Mouse (Mus musculus) urinary bladder, postnatal 0 days (tissue): ENCODE results near the gene Gm20509. TPM values are rescaled to one million over a fixed set of nuclear protein-coding genes. Genes with fewer than 3 reads are reported as not detected.

Source experiments
- polyA plus RNA-seq: library from polyadenylated mRNA; unstranded; fragments of >200 nt; fragmentation: Nextera tagmentation; extraction: Ambion mirVana; gene quantifications from 2 replicates; pipeline ENCODE4 v1.2.1, GENCODE M21; 2015

Gm20509 gene
- not detected in 2 replicates for polyA plus RNA-seq

GRCm38 (mm10) chr9:73102181-73102580, at the start of gene Gm20509:
Gene Gm20509 (plus strand): TSS chr9:73102470.

GRCm38 (mm10) chr9:73101536-73101935, 734 bp upstream of the Gm20509 start, which contains the start of gene Khdc3:
Gene Khdc3 (plus strand): TSS chr9:73101836.

GRCm38 (mm10) chr9:73112919-73113906, 10.9 kb downstream of the Gm20509 start, which contains the start of gene Rsl24d1:
Gene Rsl24d1 (plus strand): TSS chr9:73113426.

Other genes with a start within 250 kb of the Gm20509 start
- gene Pygo1, start 176.8 kb upstream of the Gm20509 start, polyA plus RNA-seq, result 0.90 and 1.0 TPM in 2 replicates
- gene Dyx1c1, start 143.7 kb upstream of the Gm20509 start, polyA plus RNA-seq, result 0.53 and 0.75 TPM in 2 replicates
- gene Gm44503, start 143.6 kb upstream of the Gm20509 start, polyA plus RNA-seq, result not detected in 2 replicates
- gene Ccpg1os, start 117.1 kb upstream of the Gm20509 start, polyA plus RNA-seq, result 16.3 and 17.7 TPM in 2 replicates
- 23.3 and 24.8 TPM in 2 replicates for gene Ccpg1, start 117.0 kb upstream of the Gm20509 start, polyA plus RNA-seq
- gene Pigb, start 62.1 kb upstream of the Gm20509 start, polyA plus RNA-seq, result 5.1 and 5.8 TPM in 2 replicates
- 15.3 and 17.4 TPM in 2 replicates for gene Rab27a, start 57.6 kb upstream of the Gm20509 start, polyA plus RNA-seq
- gene Khdc3, start 634 bp upstream of the Gm20509 start, polyA plus RNA-seq, result not detected in 2 replicates
- gene Rsl24d1, start 11.0 kb downstream of the Gm20509 start, polyA plus RNA-seq, result 54.4 and 58.8 TPM in 2 replicates